Mouse (Mus musculus) intestine, embryonic 15.5 days (tissue): ENCODE measurements around the gene Aoc3. TPM values are rescaled to one million over a fixed set of nuclear protein-coding genes. Genes with fewer than 3 reads are reported as not detected.

ENCODE experiments used
- ATAC-seq: fragments of 200-750 bp; cut with Nextera tagmentation; 2 replicates; pipeline ENCODE4 v1.8.0; 2017; ENCODE audit warnings: moderate TSS enrichment, moderate library complexity
- H3K27ac ChIP-seq: fragments of 300-500 bp; sonication (generic); 2 replicates; pipeline ENCODE4 v1.5.1; 2015; ENCODE audit warnings: mild to moderate bottlenecking, inconsistent platforms
- H3K27me3 ChIP-seq: fragments of 300-500 bp; sonication (generic); replicated peaks from 2 replicates; pipeline ENCODE4 v1.6.1; 2015; ENCODE audit warnings: inconsistent platforms
- H3K36me3 ChIP-seq: fragments of 300-500 bp; sonication (generic); 2 replicates; pipeline ENCODE4 v1.6.1; 2015; ENCODE audit warnings: inconsistent platforms
- H3K4me1 ChIP-seq: fragments of 300-500 bp; sonication (generic); replicated peaks from 2 replicates; pipeline ENCODE4 v1.6.1; 2015; ENCODE audit warnings: inconsistent platforms
- H3K4me2 ChIP-seq: fragments of 300-500 bp; sonication (generic); replicated peaks from 2 replicates; pipeline ENCODE4 v1.6.1; 2015; ENCODE audit warnings: mild to moderate bottlenecking, inconsistent platforms
- H3K4me3 ChIP-seq: fragments of 300-500 bp; sonication (generic); replicated peaks from 2 replicates; pipeline ENCODE4 v1.5.1; 2015; ENCODE audit warnings: inconsistent platforms
- H3K9ac ChIP-seq: fragments of 300-500 bp; sonication (generic); 2 replicates; pipeline ENCODE4 v1.6.1; 2015; ENCODE audit warnings: inconsistent platforms
- H3K9me3 ChIP-seq: fragments of 300-500 bp; sonication (generic); 2 replicates; pipeline ENCODE4 v1.6.1; 2016; ENCODE audit warnings: inconsistent platforms
- WGBS: fragments of 180-500 bp; shearing (Covaris S2); methylation state at CpG from one replicate; pipeline ENCODE4 v1.1.7; 2015; 5-methylcytosine and 5-hydroxymethylcytosine counted together
- polyA plus RNA-seq: library from polyadenylated mRNA; unstranded; fragments of >200 nt; fragmentation: Nextera tagmentation; extraction: Ambion mirVana; gene quantifications from 2 replicates; pipeline ENCODE4 v1.2.1, GENCODE M21; 2015

The Aoc3 gene
- polyA plus RNA-seq, 1 experiment from 2014 or later, result 2.1 TPM

DNA sequence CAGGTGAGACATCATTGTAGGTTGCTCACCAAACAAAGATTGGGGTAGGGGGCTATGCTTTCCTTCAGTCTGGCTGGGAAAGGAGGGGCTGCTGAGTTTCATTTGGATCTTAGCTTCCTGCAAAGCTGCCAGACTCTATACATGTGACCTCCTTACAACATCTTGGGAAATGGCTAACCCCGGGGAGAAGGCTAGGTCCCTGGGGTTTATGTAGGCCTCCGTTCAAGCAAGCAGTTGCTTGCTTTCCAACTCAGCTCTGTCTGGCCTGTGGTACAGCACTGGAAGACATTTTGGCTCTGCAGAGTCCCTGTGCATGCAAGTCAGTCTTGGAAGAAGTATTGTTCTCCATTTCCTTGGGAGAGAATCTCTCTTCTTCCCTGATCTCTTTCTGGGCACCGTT is 2.1 kb downstream of the Aoc3 start:
- 0 out of 2 replicates have a peak overlapping the region, but pooled peaks have one; percentile 13 for H3K27ac ChIP-seq
- H3K4me2 ChIP-seq, result peak overlapping the region; percentile 14; the same call in 1 of the 2 replicates
- H3K4me3 ChIP-seq, result no peak overlapping the region

GRCm38 (mm10) chr11:101334023-101334422 is 3.6 kb downstream of the Aoc3 start:
- H3K36me3 ChIP-seq, result no peaks in the 10 kb centered on the region
- H3K27me3 ChIP-seq, result no peaks in the 10 kb centered on the region
- WGBS, result 52% methylated on average over 10 of the region's 10 CpGs
- no peak for ATAC-seq
- H3K4me1 ChIP-seq, result peaks cover 13% of the 10 kb centered on the region
- no peaks in the 10 kb centered on the region for H3K9me3 ChIP-seq
- H3K9ac ChIP-seq, result no peak overlapping the region
- no peak overlapping the region for H3K27ac ChIP-seq
- no peak overlapping the region for H3K4me3 ChIP-seq
- H3K4me2 ChIP-seq, result peak overlapping the region; percentile 35

More for the DNA sequence above, 2.1 kb downstream of the Aoc3 start:
- no peaks in the 10 kb centered on the region for H3K36me3 ChIP-seq
- H3K27me3 ChIP-seq, result no peaks in the 10 kb centered on the region
- H3K4me1 ChIP-seq, result peaks cover 8% of the 10 kb centered on the region; the same call in 1 of the 2 replicates
- H3K9me3 ChIP-seq, result no peaks in the 10 kb centered on the region
- no peak overlapping the region for H3K9ac ChIP-seq
- ATAC-seq, result no peak
- 82% methylated on average over 3 of the region's 3 CpGs for WGBS

GRCm38 (mm10) chr11:101334516-101334915 is 4.1 kb downstream of the Aoc3 start:
- peak overlapping the region; percentile 35; the same call in 1 of the 2 replicates for H3K4me2 ChIP-seq
- H3K27me3 ChIP-seq, result no peaks in the 10 kb centered on the region
- H3K9ac ChIP-seq, result no peak overlapping the region
- H3K4me3 ChIP-seq, result no peak overlapping the region
- H3K9me3 ChIP-seq, result no peaks in the 10 kb centered on the region
- WGBS, result 22% methylated on average over 6 of the region's 6 CpGs
- no peak overlapping the region for H3K27ac ChIP-seq
- ATAC-seq, result no peak
- H3K36me3 ChIP-seq, result no peaks in the 10 kb centered on the region
- H3K4me1 ChIP-seq, result peaks cover 13% of the 10 kb centered on the region

DNA sequence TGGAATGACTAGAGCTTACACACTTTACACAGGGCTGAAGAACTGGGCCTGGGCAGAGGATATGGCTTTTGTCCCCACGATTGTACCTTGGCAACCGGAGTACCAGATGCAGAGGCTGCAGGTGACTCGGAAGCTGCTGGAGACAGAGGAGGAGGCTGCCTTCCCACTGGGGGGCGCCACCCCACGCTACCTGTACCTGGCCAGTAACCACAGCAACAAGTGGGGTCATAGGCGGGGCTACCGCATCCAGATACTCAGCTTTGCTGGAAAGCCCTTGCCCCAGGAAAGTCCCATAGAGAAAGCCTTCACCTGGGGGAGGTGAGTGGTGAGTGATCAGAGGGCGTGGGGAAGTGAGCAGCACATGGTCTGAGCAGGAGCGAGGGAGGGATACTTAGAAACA is 5.3 kb downstream of the Aoc3 start:
- 80% methylated on average over 9 of the region's 9 CpGs for WGBS
- ATAC-seq, result no peak
- H3K4me3 ChIP-seq, result no peak overlapping the region

DNA sequence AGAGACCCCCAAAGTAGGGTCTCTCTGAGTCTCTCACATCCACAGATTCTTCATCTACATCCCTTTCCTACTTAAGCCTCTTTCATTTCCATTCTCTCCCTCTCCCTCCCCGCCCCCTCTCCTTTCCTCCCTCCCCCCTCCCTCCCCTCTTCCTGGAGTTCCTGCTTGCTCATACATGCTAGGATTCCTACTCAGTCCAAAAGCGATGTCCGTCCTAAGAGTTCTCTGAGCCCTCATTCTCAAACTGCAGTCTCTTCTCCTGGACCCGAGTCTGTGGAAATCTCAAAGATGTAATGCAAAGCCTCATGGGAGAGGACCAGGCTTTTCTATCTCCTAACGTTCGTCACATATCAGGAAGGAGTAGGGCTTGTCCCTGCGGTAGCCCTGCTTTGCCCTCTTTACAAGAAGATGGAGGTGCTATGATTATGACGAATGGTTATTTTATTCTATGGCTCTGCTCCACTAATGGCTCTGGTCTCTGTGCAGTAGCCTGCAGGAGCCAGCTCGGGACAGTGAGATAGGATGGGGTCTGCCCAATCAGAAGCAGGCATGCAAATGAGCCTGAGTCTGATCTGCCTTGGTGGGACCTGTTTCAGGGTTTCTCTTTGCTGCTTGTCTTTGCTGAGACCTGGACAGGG is 7.8 kb downstream of the Aoc3 start:
- Histone ChIP-seq H3K9me3 (no peaks in the 10 kb centered on the region), H3K36me3 (no peaks in the 10 kb centered on the region), H3K4me1 (peaks cover 13% of the 10 kb centered on the region), H3K9ac (no peak overlapping the region), H3K27me3 (no peaks in the 10 kb centered on the region), H3K4me3 (peak overlapping the region; percentile 4), H3K4me2 (peak overlapping the region; percentile 59), H3K27ac (peak overlapping the region; percentile 63)
- WGBS, result 3% methylated on average over 9 of the region's 9 CpGs
- peak; percentile 91 for ATAC-seq

More for the DNA sequence above, 5.3 kb downstream of the Aoc3 start:
- Histone ChIP-seq H3K36me3 (no peaks in the 10 kb centered on the region), H3K27ac (no peak overlapping the region), H3K9me3 (no peaks in the 10 kb centered on the region), H3K27me3 (no peaks in the 10 kb centered on the region), H3K4me2 (no peak overlapping the region), H3K9ac (no peak overlapping the region), H3K4me1 (peaks cover 13% of the 10 kb centered on the region)

- Histone ChIP-seq H3K27me3 (no peaks in the 10 kb centered on the region), H3K4me1 (peaks cover 6% of the 10 kb centered on the region; the same call in 1 of the 2 replicates), H3K9ac (no peak overlapping the region), H3K4me3 (no peak overlapping the region), H3K9me3 (no peaks in the 10 kb centered on the region), H3K4me2 (no peak overlapping the region), H3K36me3 (no peaks in the 10 kb centered on the region), H3K27ac (no peak overlapping the region)
- ATAC-seq, result no peak
- 77% methylated on average over 10 of the region's 10 CpGs for WGBS
These were observed 16.8 kb downstream of the Aoc3 start for GRCm38 (mm10) chr11:101347083-101347775.

- no peak for ATAC-seq
- H3K4me2 ChIP-seq, result no peak overlapping the region
- H3K4me1 ChIP-seq, result peaks cover 6% of the 10 kb centered on the region; the same call in 1 of the 2 replicates
- H3K36me3 ChIP-seq, result no peaks in the 10 kb centered on the region
- no peaks in the 10 kb centered on the region for H3K9me3 ChIP-seq
- no peaks in the 10 kb centered on the region for H3K27me3 ChIP-seq
- H3K27ac ChIP-seq, result no peak overlapping the region
- no peak overlapping the region for H3K9ac ChIP-seq
- H3K4me3 ChIP-seq, result no peak overlapping the region
- 68% methylated on average over 7 of the region's 7 CpGs for WGBS
These were observed 18.4 kb downstream of the Aoc3 start for GRCm38 (mm10) chr11:101348774-101349173.

- H3K36me3 ChIP-seq, result no peaks in the 10 kb centered on the region
- WGBS, result 59% methylated on average over 3 of the region's 3 CpGs
- H3K4me2 ChIP-seq, result no peak overlapping the region
- no peak overlapping the region for H3K4me3 ChIP-seq
- H3K27ac ChIP-seq, result no peak overlapping the region
- H3K27me3 ChIP-seq, result no peaks in the 10 kb centered on the region
- no peaks in the 10 kb centered on the region for H3K9me3 ChIP-seq
- no peak for ATAC-seq
- H3K4me1 ChIP-seq, result peaks cover 6% of the 10 kb centered on the region; the same call in 1 of the 2 replicates
- H3K9ac ChIP-seq, result no peak overlapping the region
These were observed 18.8 kb downstream of the Aoc3 start for GRCm38 (mm10) chr11:101349216-101349615.

DNA sequence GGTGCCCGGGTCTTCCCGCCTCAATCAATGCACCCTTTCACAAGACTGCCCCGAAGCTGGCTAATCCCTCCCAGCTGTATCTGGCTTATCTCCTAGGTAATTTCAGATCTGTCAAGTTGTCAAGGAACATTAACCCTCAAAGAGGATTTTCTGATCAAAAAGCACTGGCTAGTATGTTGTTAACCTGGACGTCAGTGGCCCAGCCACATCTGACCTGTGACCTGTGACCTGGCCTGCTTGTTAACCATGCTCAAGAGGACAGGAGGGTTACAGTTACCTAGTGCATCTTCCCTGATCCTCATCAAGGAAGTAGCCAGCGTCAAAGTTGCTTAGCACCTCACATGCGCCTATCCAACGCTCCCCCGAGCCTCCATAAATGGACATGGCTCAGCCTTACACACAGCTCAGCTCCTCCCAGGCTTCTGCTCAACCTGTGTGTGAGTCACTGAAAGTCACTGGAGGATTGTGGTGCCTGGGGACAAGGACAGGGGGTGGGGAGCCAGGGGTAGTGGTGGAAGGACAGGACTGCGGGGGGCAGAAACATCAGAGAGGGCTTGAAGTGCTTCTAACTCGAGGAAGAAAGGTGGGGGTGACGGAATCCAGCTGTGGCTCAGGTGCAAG is 20.8 kb downstream of the Aoc3 start:
- no peaks in the 10 kb centered on the region for H3K9me3 ChIP-seq
- H3K36me3 ChIP-seq, result no peaks in the 10 kb centered on the region
- no peaks in the 10 kb centered on the region for H3K27me3 ChIP-seq
- H3K27ac ChIP-seq, result no peak overlapping the region
- 41% methylated on average over 11 of the region's 11 CpGs for WGBS
- H3K4me3 ChIP-seq, result no peak overlapping the region
- no peak overlapping the region for H3K4me2 ChIP-seq
- H3K4me1 ChIP-seq, result peaks cover 6% of the 10 kb centered on the region; the same call in 1 of the 2 replicates
- ATAC-seq, result peak; percentile 76
- H3K9ac ChIP-seq, result no peak overlapping the region

DNA sequence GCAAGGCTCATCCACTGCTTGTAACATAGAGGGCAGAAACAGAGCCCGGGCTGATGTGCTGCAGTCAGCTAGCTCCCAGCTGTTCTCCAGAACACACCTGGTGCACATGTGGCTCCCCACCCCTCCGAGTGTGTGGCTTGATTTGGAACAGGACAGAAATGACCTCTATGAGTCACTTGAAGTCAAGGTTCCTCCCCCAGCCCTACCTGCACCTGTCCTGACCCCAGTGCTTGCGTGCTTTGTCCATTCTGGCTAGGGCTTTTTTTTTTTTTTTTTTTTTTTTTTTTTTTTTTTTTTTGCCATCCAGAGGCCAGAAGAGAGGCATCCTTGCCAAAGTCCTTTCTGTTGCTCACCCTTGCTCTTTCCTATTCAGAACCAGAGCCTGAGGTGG is 21.3 kb downstream of the Aoc3 start:
- H3K27ac ChIP-seq, result no peak overlapping the region
- no peak overlapping the region for H3K4me2 ChIP-seq
- H3K9me3 ChIP-seq, result no peaks in the 10 kb centered on the region
- no peaks in the 10 kb centered on the region for H3K36me3 ChIP-seq
- no peak overlapping the region for H3K9ac ChIP-seq
- ATAC-seq, result peak; percentile 61
- peaks cover 6% of the 10 kb centered on the region; the same call in 1 of the 2 replicates for H3K4me1 ChIP-seq
- H3K4me3 ChIP-seq, result no peak overlapping the region
- no peaks in the 10 kb centered on the region for H3K27me3 ChIP-seq
- 69% methylated on average over 3 of the region's 3 CpGs for WGBS

DNA sequence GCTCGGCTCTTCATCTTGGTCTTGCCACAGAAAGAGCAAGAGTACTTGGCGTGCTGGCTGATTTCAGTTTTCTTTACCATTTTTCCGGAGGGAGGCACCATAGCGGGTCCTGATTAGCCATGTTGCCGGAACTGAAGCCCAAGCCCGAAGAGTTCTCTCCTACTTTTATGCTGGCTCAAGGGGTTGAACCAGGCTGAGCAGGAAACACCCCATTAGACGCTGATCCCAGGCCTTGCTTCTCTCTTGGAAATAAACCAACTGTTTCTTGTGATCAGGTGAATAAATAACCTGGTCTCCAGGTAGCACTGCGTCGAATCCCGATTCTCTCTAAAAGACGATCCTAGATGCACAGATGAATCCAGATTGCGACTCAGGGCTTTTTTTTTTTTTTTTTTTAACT is 23.0 kb downstream of the Aoc3 start:
- peaks cover 6% of the 10 kb centered on the region; the same call in 1 of the 2 replicates for H3K4me1 ChIP-seq
- ATAC-seq, result no peak
- no peak overlapping the region for H3K4me3 ChIP-seq
- no peak overlapping the region for H3K4me2 ChIP-seq
- WGBS, result 83% methylated on average over 12 of the region's 12 CpGs
- no peak overlapping the region for H3K9ac ChIP-seq
- no peaks in the 10 kb centered on the region for H3K9me3 ChIP-seq
- H3K27me3 ChIP-seq, result no peaks in the 10 kb centered on the region
- no peaks in the 10 kb centered on the region for H3K36me3 ChIP-seq
- no peak overlapping the region for H3K27ac ChIP-seq

GRCm38 (mm10) chr11:101354438-101355010 is 24.1 kb downstream of the Aoc3 start:
- Histone ChIP-seq H3K4me2 (no peak overlapping the region), H3K36me3 (no peaks in the 10 kb centered on the region), H3K9ac (no peak overlapping the region), H3K4me1 (peaks cover 6% of the 10 kb centered on the region; the same call in 1 of the 2 replicates), H3K4me3 (no peak overlapping the region), H3K27ac (no peak overlapping the region), H3K27me3 (no peaks in the 10 kb centered on the region), H3K9me3 (no peaks in the 10 kb centered on the region)
- ATAC-seq, result no peak
- WGBS, result 87% methylated on average over 5 of the region's 5 CpGs
